Mouse (Mus musculus) hindlimb bud, embryonic 11.5 days (tissue): ENCODE results near the gene Scfd1.

Source experiments
- DNase-seq: peaks from one replicate; pipeline ENCODE4 v3.0.0-alpha.2; 2012; ENCODE audit warnings: low read depth, low spot score; ENCODE audit errors: extremely low spot score

Scfd1 gene

DNA sequence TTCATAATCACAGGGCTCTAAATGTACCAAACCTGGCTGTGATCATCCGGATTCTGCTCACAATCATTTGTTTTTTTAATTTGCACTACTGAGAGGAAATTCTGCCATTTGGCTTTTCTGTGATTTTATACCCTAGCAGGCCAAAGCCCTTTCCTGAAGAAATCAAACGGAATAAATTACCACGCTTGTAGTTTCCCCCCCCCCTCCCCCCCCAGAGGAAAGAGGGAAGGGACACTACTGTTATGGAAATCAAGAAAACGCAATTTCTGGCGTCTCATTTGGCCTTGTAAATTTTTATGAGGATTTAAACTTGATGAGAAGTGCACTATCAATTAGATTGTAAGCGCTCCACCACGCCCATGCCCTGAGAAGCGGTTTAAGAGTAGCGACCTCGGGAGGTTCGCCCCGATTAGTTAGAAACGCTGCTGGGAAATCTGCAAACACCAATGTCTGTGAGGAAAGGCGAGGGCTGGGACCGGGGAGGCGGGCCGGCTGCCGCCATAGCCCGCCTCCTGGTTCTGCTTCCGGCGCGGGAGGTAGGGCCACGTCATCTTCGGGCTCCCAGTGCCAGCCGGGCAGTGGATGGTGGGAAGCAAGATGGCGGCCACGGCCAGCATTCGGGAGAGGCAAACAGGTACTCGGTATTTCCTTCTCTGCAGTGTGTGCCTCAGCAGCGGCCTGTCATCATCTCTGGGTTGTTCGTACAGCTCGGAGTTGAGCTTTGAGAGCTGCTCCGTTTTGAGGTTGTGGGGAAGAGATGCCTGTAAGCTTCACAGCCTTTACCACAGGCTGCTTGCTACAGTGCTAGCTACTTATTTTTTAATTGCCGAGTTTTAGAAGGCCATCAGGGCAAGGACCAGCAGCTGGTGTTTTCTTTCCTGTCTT is at the start of gene Scfd1:
Gene Scfd1 (plus strand): TSS at position 508 of the 885 bp plus-strand sequence.
- DNase-seq: peak; percentile 82

DNA sequence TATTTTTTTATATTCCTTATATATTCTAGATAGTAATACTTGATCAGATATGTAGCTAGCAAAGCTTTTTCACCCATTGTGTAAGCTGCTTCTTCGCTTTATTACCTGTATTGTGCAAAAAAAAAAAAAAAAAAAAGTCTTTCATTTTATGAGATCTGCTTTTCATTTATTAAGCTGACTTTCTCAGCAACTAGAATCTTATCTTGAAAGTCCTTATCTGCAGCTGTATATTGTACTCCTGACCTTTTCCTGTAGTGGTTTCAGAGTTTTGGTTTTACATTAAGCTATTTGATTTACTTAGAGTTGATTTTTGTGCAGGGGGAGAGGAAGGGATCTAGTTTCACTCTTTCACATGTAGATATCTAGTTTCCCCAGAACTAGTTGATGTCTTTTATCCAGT is 40.3 kb upstream of the Scfd1 start:
- DNase-seq: no peak

DNA sequence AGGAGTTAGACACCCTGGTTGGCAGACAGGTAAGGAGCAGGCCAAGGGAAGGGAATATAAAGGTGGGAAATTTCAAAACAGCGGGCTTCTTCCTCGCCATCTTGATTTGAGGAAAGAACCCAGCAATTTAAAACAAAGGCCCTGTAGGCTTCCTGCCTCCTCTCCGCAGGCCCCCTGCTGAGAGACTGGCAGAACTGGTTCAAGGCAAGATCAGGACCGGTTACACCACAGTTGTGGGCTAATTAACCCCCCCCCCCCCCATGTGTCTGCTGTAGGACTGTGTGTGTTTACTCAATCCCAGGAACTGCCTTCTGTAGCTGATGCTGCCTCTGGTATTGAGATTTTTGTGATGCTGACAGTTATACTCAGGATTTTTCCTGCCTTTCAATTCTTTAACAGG is 31.2 kb upstream of the Scfd1 start:
- no peak for DNase-seq

DNA sequence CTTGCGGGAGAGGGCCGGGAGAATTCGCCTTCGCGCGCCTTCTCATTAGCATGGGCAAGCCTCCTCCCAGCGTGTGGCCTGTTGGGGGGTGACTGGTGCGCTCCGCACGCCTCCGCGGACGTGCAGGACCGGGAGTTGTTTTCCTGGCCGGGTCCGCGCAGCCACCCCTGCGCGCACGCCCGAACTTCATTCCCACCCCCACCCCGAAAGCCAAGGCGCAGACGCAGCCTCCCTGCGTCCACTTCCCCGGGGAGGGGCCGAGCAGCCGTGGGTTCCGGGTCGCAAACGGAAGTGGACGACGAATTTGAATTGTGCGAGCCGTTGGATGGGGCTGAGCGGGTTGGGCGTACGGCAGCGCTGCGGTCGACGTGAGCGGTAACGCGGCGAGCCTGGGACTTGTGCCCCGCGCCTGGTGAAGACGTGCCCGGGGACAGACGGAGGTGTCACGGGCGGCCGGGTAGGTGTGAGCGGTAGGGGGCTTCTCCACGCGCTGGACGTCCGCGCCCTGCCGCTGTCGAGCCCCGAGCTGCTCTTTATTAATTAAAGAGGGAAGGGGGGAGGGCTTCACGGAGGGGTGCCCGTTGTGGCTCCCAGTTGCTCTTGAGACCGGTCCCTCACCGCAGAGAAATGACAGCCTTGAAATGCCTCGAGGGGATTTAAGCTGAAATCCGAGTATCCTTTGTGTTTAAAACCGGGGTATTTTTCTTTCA is 29.2 kb upstream of the Scfd1 start, which contains the start of gene G2e3:
Gene G2e3 (plus strand): TSS at position 74 of the 710 bp plus-strand sequence.
- peak; percentile 67 for DNase-seq

DNA sequence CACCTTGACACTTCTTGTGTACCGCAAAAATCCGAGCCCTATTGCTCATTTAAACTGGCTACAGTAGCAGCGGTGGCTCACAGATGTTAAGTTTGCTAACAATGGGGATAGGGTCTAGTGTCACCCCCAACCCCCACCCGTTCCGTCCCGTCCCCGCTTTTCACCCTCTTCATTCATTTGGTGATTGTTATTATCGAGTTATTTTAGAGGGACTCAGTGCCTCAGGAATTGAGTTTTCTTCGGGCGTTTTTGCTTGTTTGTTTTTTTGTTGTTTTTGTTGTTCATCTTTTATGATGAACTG is 28.7 kb upstream of the Scfd1 start:
- no peak for DNase-seq

DNA sequence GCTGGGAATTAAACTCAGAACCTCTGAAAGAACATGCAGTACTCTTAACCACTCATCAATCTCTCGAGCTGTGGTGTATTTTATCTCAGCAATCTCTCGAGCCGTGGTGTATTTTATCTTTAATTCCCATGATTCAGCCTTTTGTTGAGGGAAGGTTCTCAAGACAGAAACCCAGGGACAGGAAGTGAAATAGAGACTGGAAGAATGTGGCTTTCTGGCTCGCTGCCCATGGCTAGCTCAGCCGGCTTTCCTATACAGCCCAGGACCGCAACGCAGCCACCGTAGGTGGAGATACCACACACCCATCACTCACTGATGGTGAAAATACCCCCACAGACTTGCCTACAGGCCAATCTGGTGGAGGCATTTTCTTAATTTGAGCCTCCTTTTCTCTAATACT is 22.0 kb upstream of the Scfd1 start:
- no peak for DNase-seq

DNA sequence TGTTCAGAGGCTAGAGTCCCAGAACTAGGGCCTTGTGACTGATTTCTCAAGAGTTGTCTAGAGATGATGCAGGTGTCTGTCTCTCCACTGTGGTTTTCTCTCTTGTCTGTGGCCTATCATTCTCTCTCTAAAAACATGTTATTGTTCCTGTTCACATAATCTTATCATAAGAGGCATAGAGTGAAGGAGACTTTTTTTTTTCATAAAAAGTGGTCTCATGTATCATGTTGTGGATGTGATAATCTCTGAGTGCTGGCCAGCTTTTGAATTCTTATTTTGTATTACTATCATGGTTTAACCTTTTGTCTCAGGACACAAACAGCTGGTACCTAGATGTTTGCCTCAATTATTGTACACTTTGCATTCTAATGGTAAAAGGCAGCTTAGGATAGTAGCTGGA is 16.0 kb upstream of the Scfd1 start:
- no peak for DNase-seq

DNA sequence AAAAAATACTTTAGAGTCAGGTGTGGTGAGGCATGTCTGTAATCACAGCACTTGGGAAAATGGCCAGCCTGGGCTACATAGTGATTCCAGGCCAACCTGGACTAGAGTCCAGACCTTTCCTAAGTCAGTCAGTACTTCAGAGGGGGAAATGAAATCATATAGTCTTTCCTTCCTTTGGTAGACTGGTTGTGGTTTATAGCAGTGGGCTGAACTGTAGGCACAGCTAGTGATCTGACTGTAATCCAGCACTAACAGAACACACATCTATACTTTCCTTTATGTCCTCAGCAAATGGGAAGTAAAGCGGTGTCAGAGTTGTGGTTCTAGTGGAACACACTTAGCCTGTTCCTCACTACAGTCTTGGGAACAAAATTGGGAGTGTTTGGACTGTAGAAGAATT is 14.4 kb upstream of the Scfd1 start:
- DNase-seq: no peak

DNA sequence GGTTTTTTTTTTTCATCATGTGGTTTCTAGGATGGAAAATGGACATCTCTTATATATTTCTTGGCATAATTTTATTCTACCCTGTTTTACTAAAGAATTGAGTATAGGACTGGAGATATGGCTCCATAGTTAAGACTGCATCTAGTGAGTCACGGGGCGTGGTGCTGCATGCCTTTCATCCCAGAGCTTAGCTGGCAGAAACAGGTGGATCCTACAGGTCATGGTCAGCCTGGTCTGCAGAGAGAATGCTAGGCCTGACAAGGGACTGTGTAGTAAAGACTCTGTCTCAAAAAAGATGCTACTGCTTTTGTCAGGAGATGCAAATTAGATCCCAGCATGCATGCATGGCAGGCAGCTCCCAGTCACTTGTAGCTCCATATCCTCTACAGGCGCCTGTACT is 8.8 kb upstream of the Scfd1 start:
- no peak for DNase-seq

DNA sequence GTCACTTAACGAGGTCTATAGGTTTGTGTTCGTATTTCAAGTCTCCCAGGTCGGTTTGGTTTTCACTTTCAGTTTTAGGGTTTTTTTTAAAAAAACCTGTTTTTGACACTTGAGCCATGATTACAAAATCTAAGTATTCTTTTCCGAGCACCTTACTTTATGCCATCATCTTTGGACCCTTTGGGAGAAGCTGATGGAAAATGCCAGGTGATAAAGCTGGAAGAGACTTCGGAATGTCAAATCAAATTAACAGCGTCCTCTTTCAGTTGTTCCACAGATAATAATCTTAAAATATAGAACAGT is 529 bp downstream of the Scfd1 start:
- no peak for DNase-seq

DNA sequence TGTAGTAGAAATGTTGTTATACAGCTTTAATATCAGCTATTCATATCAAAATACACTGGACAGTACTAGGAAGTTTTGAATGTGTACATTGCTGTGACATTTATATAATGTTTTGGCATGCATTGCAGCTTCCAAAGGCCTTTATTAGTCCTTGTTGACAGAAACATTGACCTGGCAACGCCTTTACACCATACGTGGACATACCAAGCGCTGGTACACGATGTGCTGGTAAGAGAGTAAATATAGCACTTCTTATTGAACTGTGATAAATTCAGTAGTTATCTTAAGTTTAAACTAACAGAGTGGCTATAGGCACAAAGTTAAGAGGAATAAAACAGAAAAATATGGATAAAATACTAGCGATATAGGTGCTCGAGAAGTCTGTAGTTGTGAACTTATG is 22.6 kb downstream of the Scfd1 start:
- DNase-seq: no peak

DNA sequence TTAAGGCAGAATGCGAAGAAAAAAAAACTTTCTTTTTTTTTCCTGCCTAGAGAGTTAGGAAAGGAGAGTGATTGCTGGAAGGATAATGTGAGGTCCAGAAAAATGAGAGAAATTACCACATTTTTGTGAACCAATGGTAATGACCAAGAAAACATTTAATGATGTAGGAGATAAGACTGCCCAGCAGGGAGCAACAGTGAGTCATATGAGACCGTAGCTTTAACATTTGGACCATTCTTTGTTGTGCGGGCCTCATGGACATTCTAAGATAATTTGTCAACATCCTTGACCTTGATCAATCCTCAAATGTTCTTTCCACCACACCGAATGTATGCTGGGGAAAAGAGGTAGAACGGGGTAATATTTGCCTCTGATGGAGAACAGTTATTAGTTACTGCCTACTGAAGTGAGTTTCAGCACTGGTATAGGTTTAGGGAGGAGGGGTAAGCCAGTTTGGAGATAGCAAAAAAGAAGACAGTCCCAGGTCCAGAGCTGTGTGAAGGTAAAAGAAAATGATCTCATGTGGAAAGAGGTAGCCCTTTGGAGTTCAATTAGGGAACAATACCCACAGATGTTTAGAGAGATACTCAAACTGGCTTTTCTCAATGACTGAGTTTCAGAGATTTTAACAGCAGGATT is 24.9 kb downstream of the Scfd1 start:
- DNase-seq: peak; percentile 18

DNA sequence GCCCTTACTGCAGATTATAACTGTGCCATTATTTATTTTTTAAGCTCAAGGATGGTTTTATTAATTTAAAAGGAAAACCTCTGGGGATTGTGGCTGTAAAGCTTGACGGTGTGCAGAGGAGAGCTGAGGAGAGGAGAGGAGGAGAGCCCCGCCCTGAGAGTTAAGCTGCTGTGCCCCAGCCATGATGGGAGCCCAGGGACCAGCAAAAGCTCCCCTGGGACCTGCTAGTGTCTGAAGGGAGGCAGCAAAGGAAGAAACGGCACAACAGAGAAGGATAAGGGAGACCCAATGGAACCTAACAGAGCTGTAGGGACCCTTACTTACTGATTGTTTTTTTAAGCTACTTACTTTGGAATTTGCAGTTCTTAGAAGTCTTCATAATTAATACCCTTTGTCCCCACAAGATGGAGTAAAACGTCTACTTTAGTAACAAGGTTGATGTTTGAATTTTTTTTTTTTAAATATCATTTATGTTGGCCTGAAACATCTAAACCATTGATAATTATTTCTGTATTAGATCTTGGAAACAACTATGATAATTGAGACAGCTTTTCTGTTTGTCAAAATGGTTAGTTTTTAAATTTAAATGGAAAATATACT is 26.8 kb downstream of the Scfd1 start:
- DNase-seq: no peak

DNA sequence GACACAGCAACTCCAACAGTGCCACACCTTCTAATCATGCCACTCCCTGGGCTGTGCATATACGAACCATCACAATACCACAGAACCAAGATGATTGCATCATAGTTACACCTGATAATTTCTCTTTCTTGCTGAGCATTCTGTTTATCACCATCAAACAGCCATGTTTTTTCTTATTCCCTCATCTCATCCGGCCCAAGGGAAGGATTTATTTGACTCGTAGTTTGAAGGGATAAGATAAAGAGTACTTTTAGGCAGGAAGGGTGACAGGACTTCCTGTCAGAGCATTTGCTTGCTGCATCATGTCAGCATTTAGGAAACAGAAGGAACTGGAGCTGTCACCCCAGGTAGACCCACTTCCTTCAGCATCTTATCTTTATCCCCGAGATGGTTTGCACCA is 34.1 kb downstream of the Scfd1 start:
- no peak for DNase-seq

DNA sequence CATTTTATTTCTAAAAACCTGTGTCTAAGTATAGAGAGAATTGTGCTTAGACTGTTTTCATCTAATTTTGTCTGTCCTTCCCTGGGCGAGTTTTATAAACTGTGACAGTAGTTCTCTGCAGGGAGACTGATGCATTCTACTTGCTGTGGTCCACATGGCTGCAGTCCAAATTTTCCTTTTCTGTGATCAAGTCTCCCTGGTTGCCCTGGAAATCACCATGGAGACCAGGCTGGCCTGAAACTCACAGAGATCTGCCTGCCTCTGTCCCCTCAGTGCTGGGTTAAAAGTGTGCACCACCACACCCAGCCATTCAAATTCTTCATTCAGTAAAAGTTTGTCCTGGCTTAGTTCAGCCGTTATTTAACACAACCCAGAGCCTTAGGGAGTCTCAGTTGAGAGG is 60.2 kb downstream of the Scfd1 start:
- no peak for DNase-seq

DNA sequence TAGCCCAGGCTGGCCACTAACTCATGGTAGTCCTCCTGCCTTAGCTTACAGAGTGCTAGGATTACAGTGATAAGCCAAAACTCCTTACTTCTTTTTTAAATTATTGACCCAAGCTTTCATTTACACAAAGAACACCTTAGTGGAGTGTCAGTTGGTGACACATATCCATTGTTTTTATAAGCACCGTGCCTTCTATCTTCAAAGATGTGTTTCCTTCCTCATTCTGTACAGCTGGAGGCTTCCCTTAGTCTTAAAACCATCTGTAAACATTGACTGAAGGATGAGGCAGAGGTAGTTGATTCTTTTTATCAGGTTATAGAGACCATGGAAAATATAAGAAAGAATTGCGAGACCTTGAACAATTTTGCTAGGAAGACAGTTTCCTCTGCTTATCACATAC is 61.0 kb downstream of the Scfd1 start:
- DNase-seq: no peak

DNA sequence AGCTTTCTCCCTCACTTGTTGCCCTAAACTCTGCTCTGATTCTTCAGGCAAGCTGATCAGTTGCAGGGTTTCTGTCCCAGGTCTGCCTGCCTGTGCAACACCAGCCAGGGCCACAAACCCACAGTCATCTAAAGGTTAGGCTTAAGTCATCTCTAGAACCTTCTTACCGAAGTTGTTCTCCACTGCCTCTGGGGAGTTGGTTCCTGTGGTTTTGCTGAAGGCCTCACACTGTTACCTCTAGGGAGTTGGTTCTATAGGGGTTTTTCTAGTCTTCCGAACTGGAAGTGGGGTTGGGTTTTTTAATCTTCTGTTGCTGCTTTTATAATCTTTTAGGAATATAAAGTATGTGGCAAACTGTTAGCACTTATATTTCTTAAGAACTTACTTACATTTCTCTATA is 72.0 kb downstream of the Scfd1 start:
- DNase-seq: no peak

DNA sequence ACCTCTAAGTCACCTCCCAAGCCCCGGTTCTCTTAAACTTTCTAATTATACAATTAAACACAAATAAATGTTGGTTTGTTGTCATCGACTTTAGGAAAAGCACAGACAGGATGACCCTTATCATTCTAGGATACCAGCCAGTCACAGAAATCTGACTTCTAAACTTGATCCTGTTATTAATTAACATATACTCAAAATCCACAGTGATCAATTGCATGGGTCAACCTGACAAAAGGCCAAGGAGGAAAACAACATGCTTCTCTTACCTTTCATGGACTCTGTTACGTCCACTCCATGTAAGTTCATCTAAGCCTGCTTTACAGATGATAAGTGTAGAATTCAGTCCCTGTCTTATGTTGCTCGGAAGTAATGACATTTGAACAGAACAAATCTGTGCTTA is 93.6 kb downstream of the Scfd1 start:
- no peak for DNase-seq

DNA sequence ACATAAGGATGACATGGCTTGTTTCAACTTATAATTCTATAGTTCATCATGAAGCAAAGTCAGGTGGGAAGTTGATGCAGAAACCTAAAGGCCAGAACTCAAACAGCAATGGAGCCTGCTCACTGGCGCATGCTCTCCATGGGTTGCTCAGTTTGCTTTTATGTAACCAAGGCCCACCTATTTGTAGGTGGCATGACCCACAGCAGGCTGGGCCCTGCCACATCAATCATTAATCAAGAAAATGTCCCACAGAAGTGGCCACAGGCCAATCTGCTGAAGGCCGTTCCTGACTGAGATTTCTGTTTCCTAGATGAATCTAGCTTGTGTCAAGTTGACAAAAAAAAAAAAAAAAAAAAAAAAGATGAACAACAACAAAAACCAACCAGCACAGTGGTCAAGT is 103.9 kb downstream of the Scfd1 start:
- DNase-seq: no peak

DNA sequence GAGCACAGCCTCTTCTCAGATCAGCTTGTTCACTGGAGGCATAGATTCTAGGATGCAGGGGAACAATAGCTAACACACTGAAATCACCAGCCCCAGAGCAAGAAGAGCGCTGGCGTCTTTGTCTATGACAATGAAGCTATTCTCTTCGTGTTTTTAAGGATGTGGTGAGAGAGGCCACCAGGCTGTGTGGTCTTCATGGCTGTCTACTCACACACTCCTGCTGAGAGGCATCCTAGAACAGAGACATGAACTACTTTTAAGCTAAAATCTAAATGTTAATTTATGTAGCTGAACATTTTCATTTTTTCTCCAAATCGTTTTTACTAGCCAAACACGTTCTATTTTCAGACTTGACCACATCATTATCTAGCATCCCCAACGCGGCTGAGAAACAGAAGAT is 114.7 kb downstream of the Scfd1 start:
- DNase-seq: no peak

DNA sequence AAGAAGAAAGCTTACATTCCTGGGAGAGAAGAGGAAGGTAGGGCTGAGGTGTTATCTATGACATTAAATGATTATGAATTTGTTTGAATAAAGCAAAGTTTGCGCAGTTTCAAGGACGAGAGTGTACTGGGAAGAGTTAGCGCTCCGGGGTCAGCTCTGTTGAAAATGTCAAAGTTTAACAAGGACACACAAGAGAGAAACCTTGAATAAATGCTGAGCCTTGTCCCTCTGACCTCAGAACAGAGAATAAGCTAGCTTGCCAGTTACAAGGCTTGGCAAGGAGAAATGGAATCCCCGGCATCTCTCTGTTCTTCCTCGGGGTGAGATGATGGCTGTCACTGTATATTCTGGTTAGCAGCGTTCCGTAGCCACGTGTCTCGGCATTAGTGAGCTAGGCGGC is 116.2 kb downstream of the Scfd1 start:
- DNase-seq: no peak

DNA sequence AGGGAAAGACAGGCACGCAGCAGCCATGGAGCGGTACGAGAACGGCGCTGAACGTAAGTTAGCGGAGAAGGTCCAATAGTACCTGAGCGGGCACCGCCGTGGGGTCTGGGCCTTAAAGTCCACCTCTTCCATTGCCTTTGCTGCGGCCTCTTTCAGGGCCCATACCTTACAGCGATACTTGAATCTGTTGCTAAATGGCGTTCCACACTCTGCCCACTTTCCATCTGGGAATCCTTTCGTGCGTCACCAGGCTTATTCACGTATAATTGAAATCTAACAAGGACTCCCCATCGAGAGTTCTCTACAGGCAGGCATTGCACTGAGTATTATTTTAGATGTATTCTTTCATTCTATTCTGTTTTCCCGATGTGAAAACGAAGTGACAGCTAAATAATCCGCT is 117.3 kb downstream of the Scfd1 start:
- DNase-seq: no peak
